Mouse (Mus musculus) intestine, postnatal 0 days (tissue): ENCODE data around the gene Pde4d. TPM values are rescaled to one million over a fixed set of nuclear protein-coding genes. Genes with fewer than 3 reads are reported as not detected.

Experiments
- ATAC-seq: fragments of 200-750 bp; cut with Nextera tagmentation; 2 replicates; pipeline ENCODE4 v1.8.0; 2017; ENCODE audit warnings: mild to moderate bottlenecking, moderate TSS enrichment, moderate library complexity
- H3K27ac ChIP-seq: fragments of 300-500 bp; sonication (generic); 2 replicates; pipeline ENCODE4 v1.5.1; 2014; ENCODE audit warnings: mild to moderate bottlenecking, low read depth, low read length, moderate library complexity
- H3K27me3 ChIP-seq: fragments of 300-500 bp; sonication (generic); replicated peaks from 2 replicates; pipeline ENCODE4 v1.6.1; 2014; ENCODE audit warnings: low read length, mixed read lengths; ENCODE audit not compliant: control insufficient read depth, insufficient read depth
- H3K36me3 ChIP-seq: fragments of 300-500 bp; sonication (generic); 2 replicates; pipeline ENCODE4 v1.6.1; 2014; ENCODE audit warnings: mild to moderate bottlenecking, moderate library complexity; ENCODE audit not compliant: control insufficient read depth, insufficient read depth
- H3K4me1 ChIP-seq: fragments of 300-500 bp; sonication (generic); replicated peaks from 2 replicates; pipeline ENCODE4 v1.6.1; 2014; ENCODE audit warnings: antibody characterized with exemption, low read length, mixed read lengths; ENCODE audit not compliant: control insufficient read depth, insufficient read depth
- H3K4me2 ChIP-seq: fragments of 300-500 bp; sonication (generic); replicated peaks from 2 replicates; pipeline ENCODE4 v1.6.1; 2014; ENCODE audit warnings: low read depth, mild to moderate bottlenecking, moderate library complexity
- H3K4me3 ChIP-seq: fragments of 300-500 bp; sonication (generic); 2 replicates; pipeline ENCODE4 v1.5.1; 2014; ENCODE audit warnings: low read depth, low read length
- H3K9ac ChIP-seq: fragments of 300-500 bp; sonication (generic); 2 replicates; pipeline ENCODE4 v1.6.1; 2014; ENCODE audit warnings: mild to moderate bottlenecking, low read depth, low read length
- H3K9me3 ChIP-seq: fragments of 300-500 bp; sonication (generic); 2 replicates; pipeline ENCODE4 v1.6.1; 2016; ENCODE audit warnings: mixed run types; ENCODE audit not compliant: control insufficient read depth
- CTCF ChIP-seq: sonication (generic); IDR thresholded peaks from 2 replicates; pipeline ENCODE4 v1.5.1; 2016; ENCODE audit warnings: low read depth, mild to moderate bottlenecking, control low read depth, antibody characterized with exemption, moderate library complexity
- WGBS: fragments of 180-500 bp; shearing (Covaris S2); extraction: QIAGEN DNeasy Blood & Tissue Kit; methylation state at CpG from one replicate; pipeline ENCODE4 v1.1.7; 2014; 5-methylcytosine and 5-hydroxymethylcytosine counted together
- polyA plus RNA-seq: library from polyadenylated mRNA; unstranded; fragments of >200 nt; fragmentation: Nextera tagmentation; extraction: Ambion mirVana; gene quantifications from 2 replicates; pipeline ENCODE4 v1.2.1, GENCODE M21; 2015

The Pde4d gene
- polyA plus RNA-seq, 1 experiment from 2014 or later, result 17.8 TPM

DNA sequence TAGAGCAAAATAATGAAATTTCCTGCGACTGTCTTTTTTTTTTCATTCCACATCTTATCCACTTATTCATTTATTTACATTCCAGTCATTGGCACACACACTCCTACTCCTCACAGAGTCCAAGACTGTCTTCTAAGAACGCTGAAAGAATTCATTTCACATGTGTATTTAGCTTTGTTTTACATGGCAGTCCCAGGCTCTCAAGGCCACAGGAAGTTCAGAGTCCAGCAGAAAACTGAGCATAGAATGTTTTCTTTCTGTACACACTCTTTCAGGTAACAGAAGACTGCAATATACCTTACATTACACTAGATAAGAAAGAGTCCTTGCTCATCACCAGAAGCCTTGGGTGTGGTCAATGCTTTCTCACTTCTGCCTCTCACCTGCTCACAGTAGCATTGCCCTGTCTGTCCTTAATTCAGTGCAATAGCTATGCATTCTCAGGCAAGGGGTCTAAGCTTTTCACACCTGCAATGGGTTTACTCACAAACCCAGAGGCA is 1169.5 kb downstream of the Pde4d start:
- Histone ChIP-seq H3K9me3 (no peaks in the 10 kb centered on the region), H3K9ac (no peak overlapping the region), H3K36me3 (no peaks in the 10 kb centered on the region), H3K4me3 (no peak overlapping the region), H3K27me3 (no peaks in the 10 kb centered on the region), H3K4me2 (no peak overlapping the region), H3K27ac (0 out of 2 replicates have a peak overlapping the region, but pooled peaks have one; percentile 21), H3K4me1 (peaks cover 6% of the 10 kb centered on the region; the same call in 1 of the 2 replicates)
- TF ChIP-seq CTCF, result no peak
- WGBS, result 25% methylated on average over 2 of the region's 2 CpGs
- ATAC-seq, result peak; percentile 64

DNA sequence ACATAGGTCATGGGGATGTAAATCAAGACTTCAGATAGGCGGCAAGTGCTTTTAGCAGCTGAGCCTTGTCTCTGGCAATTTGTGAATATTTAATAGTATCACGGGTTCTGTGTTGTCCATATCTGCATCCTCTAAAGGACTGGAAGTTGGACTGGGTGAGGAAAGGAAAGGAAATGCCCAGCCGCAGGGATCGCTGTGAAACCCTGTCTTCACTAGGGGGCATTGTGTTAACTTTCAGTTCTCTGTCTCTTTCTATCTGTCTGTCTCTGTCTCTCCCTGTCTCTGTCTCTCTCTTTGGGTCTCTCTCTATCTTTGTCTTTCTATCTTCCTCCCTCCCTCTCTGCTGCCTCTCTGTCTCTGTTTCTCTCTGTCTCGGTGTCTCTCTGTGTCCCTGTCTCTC is 1172.5 kb downstream of the Pde4d start:
- no peak overlapping the region for H3K27ac ChIP-seq
- no peak overlapping the region for H3K4me2 ChIP-seq
- peaks cover 6% of the 10 kb centered on the region; the same call in 1 of the 2 replicates for H3K4me1 ChIP-seq
- H3K36me3 ChIP-seq, result no peaks in the 10 kb centered on the region
- H3K9me3 ChIP-seq, result no peaks in the 10 kb centered on the region
- no peak for ATAC-seq
- no peak overlapping the region for H3K9ac ChIP-seq
- 76% methylated on average over 5 of the region's 5 CpGs for WGBS
- no peak overlapping the region for H3K4me3 ChIP-seq
- peak; percentile 44 for TF ChIP-seq CTCF
- no peaks in the 10 kb centered on the region for H3K27me3 ChIP-seq

DNA sequence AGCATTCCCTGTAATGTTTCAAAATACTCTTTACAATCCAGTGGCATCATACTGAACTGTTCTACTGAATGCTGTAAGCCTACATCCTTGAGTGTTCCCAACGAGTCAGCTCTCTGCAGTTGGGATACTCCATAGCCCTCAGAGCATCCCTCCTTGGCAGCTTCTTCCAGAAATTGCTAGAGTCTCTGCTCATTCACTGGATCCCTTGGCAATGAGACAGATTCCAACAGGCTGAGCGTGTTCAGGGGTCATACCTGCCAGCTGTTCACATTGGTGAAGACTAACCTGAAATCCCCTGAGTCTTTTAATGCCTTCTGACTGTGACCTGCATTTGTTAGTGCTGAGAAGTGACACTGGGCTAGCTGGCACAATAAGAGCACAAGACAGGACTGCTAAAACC is 1173.5 kb downstream of the Pde4d start:
- Histone ChIP-seq H3K27ac (no peak overlapping the region), H3K4me1 (peaks cover 4% of the 10 kb centered on the region; the same call in 1 of the 2 replicates), H3K27me3 (no peaks in the 10 kb centered on the region), H3K4me2 (no peak overlapping the region), H3K9ac (no peak overlapping the region), H3K4me3 (no peak overlapping the region), H3K9me3 (no peaks in the 10 kb centered on the region), H3K36me3 (no peaks in the 10 kb centered on the region)
- no peak for ATAC-seq
- WGBS, result 75% methylated on average over 2 of the region's 2 CpGs
- no peak for TF ChIP-seq CTCF

DNA sequence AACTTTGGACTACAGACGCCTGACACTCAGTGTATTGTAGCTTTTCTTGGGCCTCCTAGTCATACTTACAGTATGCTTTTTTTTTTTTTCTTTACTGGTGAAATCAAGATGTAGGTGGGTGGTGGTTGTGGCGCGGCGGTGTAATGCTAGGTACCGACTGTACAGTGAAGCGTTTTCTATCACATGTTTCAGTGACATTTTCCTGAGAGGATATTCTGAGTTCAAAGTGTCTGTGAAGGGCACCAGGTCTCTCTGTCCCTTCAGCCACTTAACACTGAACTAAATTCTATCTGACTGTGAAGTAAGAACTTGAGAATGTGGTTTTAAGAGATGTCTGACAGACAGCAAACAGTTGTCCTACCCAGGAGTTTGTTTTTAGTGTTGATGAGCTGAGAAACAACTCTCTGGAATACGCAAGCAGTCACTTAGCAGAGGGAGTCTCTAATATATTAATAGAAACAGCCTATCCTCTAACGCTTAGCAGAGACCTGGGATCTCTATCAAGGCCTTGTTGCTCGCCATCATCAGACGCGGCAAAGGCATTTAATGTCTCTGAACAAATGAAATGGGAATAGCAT is 1175.1 kb downstream of the Pde4d start:
- 88% methylated on average over 11 of the region's 11 CpGs for WGBS
- no peak overlapping the region for H3K4me3 ChIP-seq
- H3K9ac ChIP-seq, result no peak overlapping the region
- no peak overlapping the region for H3K4me2 ChIP-seq
- H3K9me3 ChIP-seq, result no peaks in the 10 kb centered on the region
- TF ChIP-seq CTCF, result no peak
- no peak overlapping the region for H3K27ac ChIP-seq
- H3K36me3 ChIP-seq, result no peaks in the 10 kb centered on the region
- ATAC-seq, result no peak
- no peaks in the 10 kb centered on the region for H3K27me3 ChIP-seq
- H3K4me1 ChIP-seq, result no peaks in the 10 kb centered on the region

DNA sequence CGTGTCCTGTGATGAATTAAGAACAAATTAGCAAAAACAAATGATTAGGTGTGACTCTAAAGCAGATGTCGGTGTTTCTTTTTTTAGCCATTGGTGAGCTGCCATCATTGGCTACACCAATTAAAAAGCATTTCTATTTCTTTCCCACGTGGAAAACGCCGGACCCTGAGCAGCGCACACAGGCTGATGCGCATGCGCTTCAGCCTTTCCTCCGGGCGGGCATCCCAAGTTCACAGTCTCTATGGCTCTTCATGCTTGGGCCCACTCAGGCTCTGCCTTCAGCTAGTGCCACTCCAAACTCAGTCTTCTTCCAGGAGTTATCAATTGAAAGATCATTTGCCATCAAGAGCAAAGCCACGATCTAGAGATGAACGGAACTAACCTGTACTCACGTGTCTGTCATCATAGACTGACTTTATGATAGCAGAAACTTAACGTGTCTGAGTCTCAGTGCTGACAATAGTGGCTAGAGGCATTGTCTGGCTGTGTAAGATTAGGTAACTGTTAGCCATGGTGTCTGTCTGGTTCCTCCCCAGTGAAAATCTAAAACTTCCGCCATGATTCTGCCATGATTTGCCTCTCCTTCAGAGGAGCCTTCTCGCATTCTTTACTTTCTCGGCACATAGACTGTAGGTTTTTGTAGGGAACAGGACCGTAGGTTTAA is 1175.8 kb downstream of the Pde4d start:
- H3K27ac ChIP-seq, result no peak overlapping the region
- H3K9ac ChIP-seq, result no peak overlapping the region
- no peaks in the 10 kb centered on the region for H3K36me3 ChIP-seq
- no peak for TF ChIP-seq CTCF
- no peak overlapping the region for H3K4me2 ChIP-seq
- H3K4me1 ChIP-seq, result no peaks in the 10 kb centered on the region
- 93% methylated on average over 18 of the region's 18 CpGs for WGBS
- ATAC-seq, result no peak
- H3K4me3 ChIP-seq, result no peak overlapping the region
- no peaks in the 10 kb centered on the region for H3K9me3 ChIP-seq
- no peaks in the 10 kb centered on the region for H3K27me3 ChIP-seq

DNA sequence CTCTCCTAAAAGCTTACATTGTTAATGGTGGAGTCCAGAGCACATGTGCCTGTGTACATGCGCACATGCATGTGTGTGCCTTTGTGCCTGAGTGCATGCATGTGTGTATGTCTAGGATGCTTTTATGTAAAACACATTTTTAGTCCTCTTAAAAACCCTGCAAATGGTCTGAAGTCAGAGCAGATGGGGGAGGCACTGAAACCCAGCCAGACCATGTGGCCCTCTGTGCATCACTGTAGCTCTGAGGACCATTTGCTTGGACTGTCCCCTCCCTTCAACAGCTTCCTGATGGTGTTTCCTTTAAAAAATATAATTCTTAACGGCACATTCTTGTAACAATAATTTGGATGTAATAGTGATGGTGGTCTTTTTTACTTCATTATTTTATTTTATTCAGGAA is 1177.5 kb downstream of the Pde4d start:
- Histone ChIP-seq H3K4me1 (0 out of 2 replicates have a peak, but pooled peaks cover under 1% of the 10 kb centered on the region), H3K36me3 (no peaks in the 10 kb centered on the region), H3K27me3 (no peaks in the 10 kb centered on the region), H3K27ac (no peak overlapping the region), H3K9me3 (no peaks in the 10 kb centered on the region), H3K4me3 (no peak overlapping the region), H3K4me2 (no peak overlapping the region), H3K9ac (no peak overlapping the region)
- no peak for TF ChIP-seq CTCF
- WGBS, result 82% methylated on average over 2 of the region's 2 CpGs
- ATAC-seq, result no peak
